Mouse (Mus musculus): Measurements from ENCODE around the gene Tjp2.

DNA sequence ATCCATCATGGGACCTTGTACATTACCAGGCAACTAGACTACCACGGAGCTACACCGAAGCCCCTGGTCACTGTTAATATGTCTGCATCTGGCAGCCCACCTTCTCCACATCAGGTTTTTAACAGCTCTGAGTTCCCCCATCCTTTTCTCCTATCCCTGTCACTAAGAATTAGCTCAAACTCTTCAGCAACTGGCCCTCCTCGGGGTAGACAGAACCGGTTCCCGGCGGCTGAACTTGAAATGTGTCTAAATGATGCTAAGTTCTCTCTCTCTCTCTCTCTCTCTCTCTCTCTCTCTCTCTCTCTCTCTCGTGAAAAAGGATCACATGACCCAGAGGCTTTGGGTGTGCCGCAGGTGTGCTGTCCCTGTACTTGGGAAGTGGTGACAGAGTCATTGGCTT is 16.4 kb upstream of the Tjp2 start:
- TF ChIP-seq POLR2A (IDR thresholded peaks at IDR 0.05; ENCODE audit: insufficient read depth, low read depth, low read length) (no peak), CTCF (IDR thresholded peaks at IDR 0.05; ENCODE audit: insufficient read depth, low read depth, low read length) (no peak)

All from olfactory bulb, adult 2 months (tissue).